Mouse (Mus musculus) heart, postnatal 25 days (tissue): ENCODE data around the gene Sugct. TPM values are rescaled to one million over a fixed set of nuclear protein-coding genes. Genes with fewer than 3 reads are reported as not detected.

Experiments
- DNase-seq: peaks from one replicate; pipeline ENCODE4 v3.0.0; 2022; ENCODE audit warnings: low spot score
- intact Hi-C: fragments of 180-260 bp; cut with DNase I; formaldehyde crosslinking; loops from one replicate; pipeline ENCODE4 v1.15.1; 2025
- total RNA-seq, 2 experiments: library from RNA; stranded (reverse); gene quantifications; 2 replicates each; pipeline ENCODE4 v1.2.3; 2021

The Sugct gene
- total RNA-seq, 2 experiments from 2014 or later = 0.61 to 0.96 TPM

DNA sequence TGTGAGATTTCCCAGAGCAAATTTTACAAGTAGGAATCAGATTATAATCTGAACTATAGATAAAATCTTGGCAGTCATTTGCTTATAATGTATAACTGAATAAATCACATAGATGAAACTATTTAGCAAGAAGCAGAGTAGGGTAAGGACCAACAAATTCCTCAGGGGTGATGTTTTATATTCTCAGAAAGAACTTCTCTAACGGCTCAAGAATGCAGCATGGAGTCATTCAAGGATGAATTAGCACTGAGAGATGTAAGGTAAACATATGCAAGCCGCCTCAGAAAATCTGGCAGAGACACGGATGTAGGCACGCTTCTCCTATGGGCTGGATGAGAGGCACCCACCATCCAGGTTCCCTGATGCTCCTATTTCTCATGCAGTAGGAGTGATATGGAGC is 368.5 kb downstream of the Sugct start:
- DNase-seq = no peak
- intact Hi-C loops = no loop called here

DNA sequence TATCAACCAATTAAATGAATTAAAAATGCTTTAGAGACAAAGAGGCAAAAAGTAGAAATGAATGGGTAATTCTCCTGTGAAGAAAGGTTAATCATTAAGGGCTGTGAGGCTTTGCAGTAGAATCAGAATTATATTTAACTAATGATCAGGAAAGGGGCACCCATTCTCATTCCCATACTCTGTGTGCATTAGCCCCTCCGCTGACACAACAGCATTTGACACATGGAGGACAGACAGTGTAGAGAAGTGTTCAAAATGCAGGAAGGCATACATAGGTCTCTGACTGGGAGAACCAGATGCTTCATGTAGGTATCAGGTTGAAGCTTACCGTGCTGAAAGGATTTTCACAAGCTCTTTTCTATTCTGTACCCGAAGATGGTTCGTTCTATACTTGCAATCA is 393.8 kb downstream of the Sugct start:
- intact Hi-C loops = no loop called here

DNA sequence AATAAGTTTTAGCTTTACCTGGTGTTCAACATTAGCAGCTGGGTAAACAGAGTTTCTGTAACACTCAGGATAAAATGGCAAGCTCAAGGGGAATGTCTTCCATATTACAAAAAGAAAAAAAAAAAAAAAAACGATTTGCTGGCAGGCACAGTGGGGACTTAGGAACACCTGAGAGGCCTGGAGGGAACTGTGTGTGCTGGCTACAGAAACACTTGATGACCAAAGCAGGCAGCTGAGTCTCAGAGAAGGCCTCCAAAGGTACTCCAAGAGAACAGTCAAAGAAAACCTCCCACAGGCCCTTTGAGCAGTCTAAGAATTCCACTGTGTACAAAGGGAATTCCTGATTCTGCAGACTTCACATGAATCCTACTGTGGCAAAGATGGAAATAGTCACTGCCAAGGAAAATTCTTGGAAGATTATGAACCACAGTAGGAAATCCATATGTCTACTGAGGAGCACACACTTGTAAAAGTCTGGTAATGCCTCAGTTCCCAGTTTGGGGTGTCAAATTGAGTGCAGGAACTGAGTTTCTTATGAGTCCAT is 397.8 kb downstream of the Sugct start:
- DNase-seq = no peak
- intact Hi-C loops = no loop called here

More for the DNA sequence above, 393.8 kb downstream of the Sugct start:
- no peak for DNase-seq

DNA sequence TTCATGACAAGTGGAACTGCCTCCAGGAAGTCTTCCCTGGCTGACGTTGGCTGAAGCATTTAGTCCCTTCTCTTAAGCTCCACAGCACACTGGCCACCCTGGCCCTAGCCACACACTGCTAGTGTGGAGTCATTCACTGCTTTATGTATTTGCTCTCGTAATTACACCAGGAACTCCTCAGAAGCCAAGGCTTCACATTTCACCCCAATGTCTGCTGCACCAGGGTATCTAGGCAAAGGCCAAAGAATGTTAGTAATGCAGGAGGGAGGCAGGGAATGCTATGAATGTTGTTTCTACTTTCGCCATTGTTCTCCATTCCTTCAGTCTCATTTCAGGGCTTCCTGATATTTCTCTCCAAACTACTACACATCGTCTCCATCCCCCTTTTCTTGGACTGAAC is 398.4 kb downstream of the Sugct start:
- no peak for DNase-seq
- intact Hi-C loops = no loop called here

DNA sequence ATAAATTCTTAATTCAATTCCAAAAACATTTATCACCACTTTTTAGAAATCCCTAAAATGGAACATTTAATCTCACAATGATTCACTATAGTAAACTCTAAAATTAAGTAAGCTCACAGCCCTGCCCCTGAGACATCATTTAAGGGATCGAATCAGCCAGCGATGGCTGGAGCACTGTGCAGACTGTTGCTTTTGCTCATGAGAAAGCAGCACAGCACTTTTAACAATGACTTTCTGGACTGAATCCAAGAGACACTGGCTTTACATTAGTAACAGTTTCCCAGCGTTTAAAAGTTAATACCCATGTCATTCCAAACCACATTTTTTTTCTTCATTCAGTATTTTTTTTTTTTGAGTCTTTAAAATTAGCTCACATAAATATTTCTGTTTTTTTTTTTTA is 398.9 kb downstream of the Sugct start:
- DNase-seq = no peak
- intact Hi-C loops = no loop called here

- DNase-seq = no peak
- intact Hi-C loops = no loop called here
These were observed 404.3 kb downstream of the Sugct start for GRCm38 (mm10) chr13:17291057-17291456.

DNA sequence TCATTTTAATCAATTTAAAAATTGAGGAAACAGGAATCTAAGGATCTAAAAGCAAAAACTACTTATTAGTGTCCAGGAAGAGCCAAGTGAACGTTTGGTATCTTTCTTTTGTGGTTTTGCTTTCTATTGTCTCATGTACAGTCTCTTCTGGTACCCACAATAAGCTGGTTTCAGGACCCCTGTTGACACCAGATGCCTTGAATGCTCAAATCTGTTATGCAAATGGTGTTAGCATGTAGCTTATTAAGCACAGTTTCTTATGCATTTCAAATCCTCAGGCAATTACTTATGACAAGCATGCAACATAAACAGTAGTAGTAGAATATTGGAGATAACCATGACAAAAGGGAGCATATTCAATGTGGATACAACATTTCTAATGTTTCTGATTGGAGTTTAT is 407.0 kb downstream of the Sugct start:
- intact Hi-C loops = no loop called here
- no peak for DNase-seq

DNA sequence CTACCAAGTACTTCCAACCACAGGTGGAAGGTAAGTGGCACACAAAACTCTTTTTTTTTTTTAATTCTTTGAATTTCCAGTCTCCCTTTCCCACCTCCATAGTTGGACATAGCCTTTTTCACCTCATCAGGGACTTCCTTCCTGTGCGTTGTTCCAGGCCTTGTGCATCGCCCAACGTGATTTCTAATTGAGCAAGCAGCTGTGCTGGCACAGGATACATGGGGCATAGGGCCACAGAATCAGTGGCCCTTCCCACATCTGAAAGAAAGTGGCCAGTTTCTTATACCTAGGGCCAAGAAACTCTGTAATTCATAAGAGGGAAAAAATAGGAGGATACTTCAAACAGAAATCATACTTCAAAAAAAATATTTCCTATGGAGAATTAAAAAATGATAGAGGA is 449.4 kb downstream of the Sugct start:
- DNase-seq = no peak
- intact Hi-C loops = no loop called here

GRCm38 (mm10) chr13:17216524-17216923 is 478.8 kb downstream of the Sugct start:
- intact Hi-C loops = no loop called here
- DNase-seq = no peak

GRCm38 (mm10) chr13:17212681-17213080 is 482.7 kb downstream of the Sugct start:
- no peak for DNase-seq
- intact Hi-C loops = no loop called here

GRCm38 (mm10) chr13:17190180-17190762 is 505.1 kb downstream of the Sugct start:
- intact Hi-C loops = no loop called here
- DNase-seq = no peak

GRCm38 (mm10) chr13:17185253-17185652 is 510.1 kb downstream of the Sugct start:
- DNase-seq = no peak
- intact Hi-C loops = no loop called here

- DNase-seq = no peak
- intact Hi-C loops = no loop called here
These were observed 529.4 kb downstream of the Sugct start for GRCm38 (mm10) chr13:17165917-17166316.

DNA sequence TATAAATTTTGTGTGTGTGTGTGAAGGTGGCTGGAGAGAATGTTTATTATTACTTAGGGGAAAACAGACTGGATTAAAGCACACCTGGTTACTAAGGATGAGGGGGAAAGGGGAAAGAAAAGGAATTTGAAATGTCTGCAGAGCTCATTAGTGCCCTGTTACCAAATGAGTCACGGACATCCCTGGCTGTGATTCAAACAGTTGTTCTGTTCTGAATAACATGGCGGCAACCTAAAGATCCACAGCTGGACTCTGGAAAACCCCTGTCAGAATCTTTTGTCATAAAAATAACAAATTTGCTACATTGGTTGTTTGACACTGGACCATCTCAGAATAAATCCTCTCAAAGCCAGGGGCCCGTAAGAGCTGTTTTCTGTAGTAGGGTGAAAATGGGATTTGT is 530.6 kb downstream of the Sugct start:
- intact Hi-C loops = no loop called here
- no peak for DNase-seq

GRCm38 (mm10) chr13:17146441-17146992 is 548.8 kb downstream of the Sugct start:
- intact Hi-C loops = no loop called here
- no peak for DNase-seq

DNA sequence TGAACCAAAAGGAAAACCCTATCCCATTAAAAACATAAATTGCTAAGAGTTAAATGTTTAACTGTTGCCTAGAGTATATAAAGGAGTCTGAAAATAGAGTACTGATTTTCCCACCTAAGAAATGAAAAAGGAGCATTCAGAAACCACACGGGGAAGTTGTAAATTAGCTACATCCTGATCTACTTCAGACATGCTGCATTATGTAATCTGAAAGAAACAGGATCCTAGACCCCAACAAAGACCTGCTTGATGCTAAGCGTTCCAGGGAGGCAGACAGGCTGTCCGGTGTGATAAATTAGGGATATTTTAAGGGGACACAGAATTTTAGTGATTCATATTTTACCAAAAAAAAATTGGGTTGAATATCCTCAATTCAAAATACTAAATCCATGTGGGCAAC is 579.3 kb downstream of the Sugct start:
- no peak for DNase-seq
- intact Hi-C loops = no loop called here

DNA sequence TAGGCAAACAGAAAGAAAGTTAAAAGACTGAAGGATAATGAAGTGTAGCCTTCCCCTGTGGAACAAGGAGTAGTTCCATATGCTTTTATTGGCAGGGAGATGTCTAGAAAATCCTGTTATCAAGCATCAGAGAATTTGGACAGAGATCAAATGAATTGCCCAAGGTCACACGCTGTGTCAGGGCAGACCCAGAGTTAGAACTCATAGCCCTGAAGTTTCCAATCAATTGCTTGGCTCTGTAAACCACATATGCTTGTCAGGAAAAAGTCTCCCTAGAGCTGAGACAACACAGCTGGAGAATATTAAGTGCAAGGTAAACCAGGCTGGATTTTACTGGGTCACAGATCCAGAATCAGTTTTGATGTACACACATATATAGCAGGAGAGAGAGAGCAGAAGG is 593.0 kb downstream of the Sugct start:
- intact Hi-C loops = no loop called here
- no peak for DNase-seq

DNA sequence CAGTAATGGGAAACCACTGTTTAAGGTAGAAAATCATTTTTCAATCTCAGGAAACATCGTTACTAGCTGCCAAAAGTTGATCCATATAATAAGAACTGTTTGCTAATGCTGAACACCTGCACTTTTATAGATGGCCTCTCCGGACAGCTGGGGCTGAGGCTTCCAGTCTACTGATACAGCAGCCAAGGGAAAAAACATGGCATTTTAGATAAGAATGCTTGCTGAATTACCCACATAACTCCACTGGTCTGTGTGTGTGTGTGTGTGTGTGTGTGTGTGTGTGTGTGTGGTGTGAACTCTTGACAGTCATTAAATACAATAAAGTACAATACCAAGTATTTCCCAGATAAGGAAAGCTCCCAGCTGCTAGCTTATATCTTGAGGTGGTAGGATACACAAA is 608.8 kb downstream of the Sugct start:
- intact Hi-C loops = no loop called here
- DNase-seq = no peak

DNA sequence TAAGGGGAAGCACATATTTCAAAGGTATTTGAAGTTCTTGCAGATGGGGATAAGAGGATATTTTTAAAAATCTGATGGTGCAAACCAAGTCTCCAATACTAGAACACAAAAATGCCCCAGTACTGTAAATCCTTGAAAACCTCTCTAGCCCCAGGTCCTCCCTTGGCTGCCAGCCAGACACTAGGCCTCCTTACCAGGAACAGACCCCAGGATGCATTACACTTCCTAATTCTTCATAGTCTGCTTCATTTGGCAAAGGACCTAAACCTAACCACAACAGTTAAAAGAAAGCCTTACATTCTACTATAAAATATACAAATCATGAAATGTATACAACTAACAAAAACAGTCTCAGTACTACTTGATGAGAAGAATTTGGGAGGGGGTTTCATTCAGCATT is 609.2 kb downstream of the Sugct start:
- intact Hi-C loops = no loop called here
- DNase-seq = no peak

- DNase-seq = no peak
- intact Hi-C loops = no loop called here
These were observed 610.2 kb downstream of the Sugct start for GRCm38 (mm10) chr13:17084946-17085852.

DNA sequence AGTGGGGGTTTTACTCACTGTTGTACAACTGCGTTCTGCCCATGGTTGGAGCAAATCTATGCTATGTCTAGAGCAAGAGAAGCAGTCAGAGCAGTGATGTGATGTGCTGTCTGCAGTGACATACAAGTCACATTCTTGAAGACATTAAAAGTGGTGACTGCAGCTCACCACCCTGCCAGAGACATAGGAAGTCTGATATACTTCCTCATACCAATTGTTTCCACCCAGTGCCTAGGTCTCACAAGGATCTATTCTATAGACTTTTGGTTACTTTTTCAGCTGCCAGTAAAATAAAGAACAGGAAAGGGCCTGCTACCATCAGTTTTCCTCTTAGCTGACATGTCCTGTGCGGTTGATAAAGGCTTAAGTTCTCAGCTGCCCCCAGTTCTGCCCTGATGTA is 613.7 kb downstream of the Sugct start:
- no peak for DNase-seq
- intact Hi-C loops = no loop called here
